Mouse (Mus musculus): ENCODE data around the gene Tex50. TPM values are rescaled to one million over a fixed set of nuclear protein-coding genes. Genes with fewer than 3 reads are reported as not detected.

Gene Tex50
- polyA plus RNA-seq (2012; rRNA removed) = not detected in 2 replicates

DNA sequence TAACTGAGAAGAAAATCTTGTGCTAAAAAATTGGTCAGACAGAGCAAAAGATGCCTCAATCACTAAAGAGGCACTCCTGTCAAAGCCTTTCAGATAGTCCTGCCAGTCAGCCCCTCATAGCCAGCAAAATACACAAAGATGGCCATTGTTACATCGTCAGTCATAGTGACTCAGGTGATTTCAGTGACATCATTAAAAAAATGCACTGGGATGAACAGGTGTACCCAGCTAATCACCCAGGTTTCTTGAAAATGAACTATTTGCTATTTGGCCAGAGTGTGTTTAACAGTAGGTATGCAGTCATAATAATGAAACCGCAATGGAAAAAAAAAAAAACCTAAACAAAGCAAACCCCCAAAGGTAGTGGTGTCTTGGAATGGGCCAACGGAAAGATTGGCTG lies at the start of gene Tex50:
TSS of gene Tex50 (minus strand) at position 101 of the 400 bp plus-strand sequence.

GRCm38 (mm10) chr1:161142531-161143159 lies 16.5 kb downstream of the Tex50 start, which contains the start of gene Ankrd45:
TSS of gene Ankrd45 (plus strand) at chr1:161142691.

DNA sequence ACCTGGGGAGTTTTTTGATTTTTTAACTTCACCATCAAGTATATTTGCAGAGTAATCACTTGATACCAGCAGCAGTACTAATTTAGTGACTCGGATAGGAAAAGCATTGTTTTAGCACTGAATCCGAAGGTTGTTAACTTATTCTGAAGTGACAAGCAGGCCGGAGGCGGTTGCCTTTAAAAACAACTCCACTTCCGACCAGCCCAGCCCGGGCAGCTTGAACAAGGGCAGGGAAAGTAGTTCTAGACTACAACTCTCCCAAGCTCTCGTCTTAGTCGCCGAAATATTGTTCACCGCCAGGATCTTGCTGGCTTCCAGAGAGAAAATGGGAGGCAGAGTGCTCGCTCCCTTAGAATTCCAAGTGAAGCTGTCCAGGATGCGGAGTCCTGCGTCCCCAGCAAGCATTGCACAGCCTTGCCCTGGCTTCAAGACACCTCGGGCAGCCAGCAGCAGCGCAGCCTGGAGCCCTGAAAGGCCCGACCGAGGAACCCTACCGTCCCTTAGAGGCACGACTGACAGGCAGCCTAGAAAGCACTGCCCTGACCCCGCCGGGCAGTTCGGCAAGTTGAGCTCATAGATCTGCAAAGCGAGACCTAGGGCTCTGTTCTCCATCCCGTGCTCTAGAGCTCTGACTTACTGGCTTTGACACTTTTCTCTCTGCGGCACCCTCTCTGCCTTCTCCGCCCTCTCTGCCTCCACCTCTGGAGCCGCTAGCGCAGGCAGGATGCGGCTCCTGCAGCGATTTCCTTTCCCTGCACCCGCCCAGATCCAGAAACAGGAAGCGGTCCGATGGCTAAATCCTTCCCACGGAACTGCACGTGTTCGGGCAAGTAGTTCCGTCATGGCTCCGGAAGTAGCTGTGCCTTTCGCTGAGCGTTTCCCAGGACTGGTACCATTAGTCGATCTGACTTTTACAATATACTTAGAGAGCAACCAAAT lies 28.1 kb downstream of the Tex50 start, which contains the start of gene Klhl20:
TSS of gene Klhl20 (minus strand) at position 786 of the 939 bp plus-strand sequence.

Other genes starting within 250 kb of the Tex50 start
- 1,592 and 1,711 TPM in 2 replicates for gene Serpinc1, start 180.7 kb downstream of the Tex50 start, polyA plus RNA-seq (2012; rRNA removed)
- 1.0 and 1.2 TPM in 2 replicates for gene Zbtb37, start 124.5 kb downstream of the Tex50 start, polyA plus RNA-seq (2012; rRNA removed)
- gene Dars2, start 88.7 kb downstream of the Tex50 start, polyA plus RNA-seq (2012; rRNA removed) = 12.7 and 13.3 TPM in 2 replicates
- gene Cenpl, start 88.6 kb downstream of the Tex50 start, polyA plus RNA-seq (2012; rRNA removed) = 9.4 and 9.6 TPM in 2 replicates
- 4.0 and 5.2 TPM in 2 replicates for gene Klhl20, start 27.8 kb downstream of the Tex50 start, polyA plus RNA-seq (2012; rRNA removed)
- gene Ankrd45, start 16.6 kb downstream of the Tex50 start, polyA plus RNA-seq (2012; rRNA removed) = 0.02 and 0.05 TPM in 2 replicates
- gene Prdx6, start 91.9 kb upstream of the Tex50 start, polyA plus RNA-seq (2012; rRNA removed) = 154 and 166 TPM in 2 replicates
- 0.02 TPM in 1 of 2 replicates, not detected in the other for gene Tnfsf4, start 236.1 kb upstream of the Tex50 start, polyA plus RNA-seq (2012; rRNA removed)